Mouse (Mus musculus): ENCODE measurements around the gene Ctnnbip1. TPM values are rescaled to one million over a fixed set of nuclear protein-coding genes. Genes with fewer than 3 reads are reported as not detected.

The Ctnnbip1 gene
- 57.5 and 59.7 TPM in 2 replicates for polyA plus RNA-seq (2015; fragmentation: Nextera tagmentation; extraction: Ambion mirVana)

- no peaks in the 10 kb centered on the region for H3K9me3 ChIP-seq (ENCODE audit: control insufficient read depth, low read length)
- peak within 1 kb of the TSS; percentile 80 for H3K4me3 ChIP-seq (ENCODE audit: low read length)
- WGBS = 0% methylated on average over 39 of the region's 46 CpGs
- H3K27me3 ChIP-seq (ENCODE audit: control insufficient read depth, insufficient read depth, low read depth, low read length) = no peaks in the 10 kb centered on the region
- peak within 1 kb of the TSS; percentile 30; the same call in 1 of the 2 replicates for H3K27ac ChIP-seq (ENCODE audit: low read length)
- H3K4me1 ChIP-seq (replicated peaks; ENCODE audit: control insufficient read depth, insufficient read depth, low read length) = peaks cover 7% of the 10 kb centered on the region
- H3K9ac ChIP-seq (ENCODE audit: low read length) = peak within 1 kb of the TSS; percentile 86
- ATAC-seq (ENCODE audit: low read depth) = peak; percentile 99
- no peaks in the 10 kb centered on the region for H3K36me3 ChIP-seq (ENCODE audit: control insufficient read depth, insufficient read depth, low read length)
- peak within 1 kb of the TSS; percentile 90 for H3K4me2 ChIP-seq (ENCODE audit: low read depth, low read length)
Observed at GRCm38 (mm10) chr4:149517868-149518340, at the start of gene Ctnnbip1. Gene Ctnnbip1 (plus strand): TSS chr4:149518236.

- H3K4me1 ChIP-seq (replicated peaks; ENCODE audit: control insufficient read depth, insufficient read depth, low read length) = no peaks in the 10 kb centered on the region
- H3K36me3 ChIP-seq (ENCODE audit: control insufficient read depth, insufficient read depth, low read length) = no peaks in the 10 kb centered on the region
- no peak overlapping the region for H3K27ac ChIP-seq (ENCODE audit: low read length)
- no peak for ATAC-seq (ENCODE audit: low read depth)
- no peaks in the 10 kb centered on the region for H3K27me3 ChIP-seq (ENCODE audit: control insufficient read depth, insufficient read depth, low read depth, low read length)
- H3K4me3 ChIP-seq (ENCODE audit: low read length) = no peak overlapping the region
- no peak overlapping the region for H3K9ac ChIP-seq (ENCODE audit: low read length)
- 89% methylated on average over 3 of the region's 3 CpGs for WGBS
- no peak overlapping the region for H3K4me2 ChIP-seq (ENCODE audit: low read depth, low read length)
- no peaks in the 10 kb centered on the region for H3K9me3 ChIP-seq (ENCODE audit: control insufficient read depth, low read length)
Observed at GRCm38 (mm10) chr4:149469557-149469956, 48.5 kb upstream of the Ctnnbip1 start.

GRCm38 (mm10) chr4:149475096-149475495 is 42.9 kb upstream of the Ctnnbip1 start:
- no peak overlapping the region for H3K4me3 ChIP-seq (ENCODE audit: low read length)
- no peak for ATAC-seq (ENCODE audit: low read depth)
- no peak overlapping the region for H3K27ac ChIP-seq (ENCODE audit: low read length)
- H3K9me3 ChIP-seq (ENCODE audit: control insufficient read depth, low read length) = no peaks in the 10 kb centered on the region
- no peaks in the 10 kb centered on the region for H3K36me3 ChIP-seq (ENCODE audit: control insufficient read depth, insufficient read depth, low read length)
- no peaks in the 10 kb centered on the region for H3K4me1 ChIP-seq (replicated peaks; ENCODE audit: control insufficient read depth, insufficient read depth, low read length)
- WGBS = 51% methylated on average over 7 of the region's 7 CpGs
- no peak overlapping the region for H3K4me2 ChIP-seq (ENCODE audit: low read depth, low read length)
- H3K27me3 ChIP-seq (ENCODE audit: control insufficient read depth, insufficient read depth, low read depth, low read length) = no peaks in the 10 kb centered on the region
- no peak overlapping the region for H3K9ac ChIP-seq (ENCODE audit: low read length)

GRCm38 (mm10) chr4:149477078-149477477 is 41.0 kb upstream of the Ctnnbip1 start, which contains the start of gene Tmem274:
Gene Tmem274 (plus strand): TSS chr4:149477378.
- WGBS = 83% methylated on average over 11 of the region's 11 CpGs

GRCm38 (mm10) chr4:149484566-149484965 is 33.5 kb upstream of the Ctnnbip1 start:
- peak overlapping the region; percentile 81 for H3K4me3 ChIP-seq (ENCODE audit: low read length)
- H3K36me3 ChIP-seq (ENCODE audit: control insufficient read depth, insufficient read depth, low read length) = peaks cover 5% of the 10 kb centered on the region; the same call in 1 of the 2 replicates
- H3K27me3 ChIP-seq (ENCODE audit: control insufficient read depth, insufficient read depth, low read depth, low read length) = no peaks in the 10 kb centered on the region
- H3K4me1 ChIP-seq (replicated peaks; ENCODE audit: control insufficient read depth, insufficient read depth, low read length) = peaks cover 11% of the 10 kb centered on the region
- H3K9me3 ChIP-seq (ENCODE audit: control insufficient read depth, low read length) = no peaks in the 10 kb centered on the region
- WGBS = 43% methylated on average over 3 of the region's 3 CpGs
- ATAC-seq (ENCODE audit: low read depth) = peak; percentile 12; the same call in 1 of the 2 replicates
- H3K9ac ChIP-seq (ENCODE audit: low read length) = peak overlapping the region; percentile 82
- peak overlapping the region; percentile 92 for H3K4me2 ChIP-seq (ENCODE audit: low read depth, low read length)
- H3K27ac ChIP-seq (ENCODE audit: low read length) = peak overlapping the region; percentile 60; the same call in 1 of the 2 replicates

More at GRCm38 (mm10) chr4:149477078-149477477, 41.0 kb upstream of the Ctnnbip1 start, which contains the start of gene Tmem274:
- H3K27ac ChIP-seq (ENCODE audit: low read length) = no peak within 1 kb of the TSS
- H3K4me2 ChIP-seq (ENCODE audit: low read depth, low read length) = no peak within 1 kb of the TSS
- no peaks in the 10 kb centered on the region for H3K36me3 ChIP-seq (ENCODE audit: control insufficient read depth, insufficient read depth, low read length)
- no peaks in the 10 kb centered on the region for H3K9me3 ChIP-seq (ENCODE audit: control insufficient read depth, low read length)
- H3K4me1 ChIP-seq (replicated peaks; ENCODE audit: control insufficient read depth, insufficient read depth, low read length) = no peaks in the 10 kb centered on the region
- no peak within 1 kb of the TSS for H3K4me3 ChIP-seq (ENCODE audit: low read length)
- H3K27me3 ChIP-seq (ENCODE audit: control insufficient read depth, insufficient read depth, low read depth, low read length) = no peaks in the 10 kb centered on the region
- no peak for ATAC-seq (ENCODE audit: low read depth)
- H3K9ac ChIP-seq (ENCODE audit: low read length) = no peak within 1 kb of the TSS

GRCm38 (mm10) chr4:149485053-149485824 is 32.8 kb upstream of the Ctnnbip1 start, which contains the start of the genes Nmnat1 and Lzic:
Gene Nmnat1 (minus strand): TSS chr4:149485202.
Gene Lzic (plus strand): TSS chr4:149485229.
- Histone ChIP-seq H3K4me3 (ENCODE audit: low read length) (peak within 1 kb of the TSS; percentile 81), H3K36me3 (ENCODE audit: control insufficient read depth, insufficient read depth, low read length) (peaks cover 10% of the 10 kb centered on the region; the same call in 1 of the 2 replicates), H3K9me3 (ENCODE audit: control insufficient read depth, low read length) (no peaks in the 10 kb centered on the region), H3K27me3 (ENCODE audit: control insufficient read depth, insufficient read depth, low read depth, low read length) (no peaks in the 10 kb centered on the region), H3K4me2 (ENCODE audit: low read depth, low read length) (peak within 1 kb of the TSS; percentile 92), H3K9ac (ENCODE audit: low read length) (peak within 1 kb of the TSS; percentile 82), H3K27ac (ENCODE audit: low read length) (peak within 1 kb of the TSS; percentile 79), H3K4me1 (replicated peaks; ENCODE audit: control insufficient read depth, insufficient read depth, low read length) (peaks cover 11% of the 10 kb centered on the region)
- WGBS = under 1% methylated on average over 54 of the region's 60 CpGs
- ATAC-seq (ENCODE audit: low read depth) = peak; percentile 99

- no peaks in the 10 kb centered on the region for H3K27me3 ChIP-seq (ENCODE audit: control insufficient read depth, insufficient read depth, low read depth, low read length)
- WGBS = under 1% methylated on average over 10 of the region's 10 CpGs
- H3K4me1 ChIP-seq (replicated peaks; ENCODE audit: control insufficient read depth, insufficient read depth, low read length) = peaks cover 11% of the 10 kb centered on the region
- H3K9ac ChIP-seq (ENCODE audit: low read length) = peak overlapping the region; percentile 82
- ATAC-seq (ENCODE audit: low read depth) = peak; percentile 23; the same call in 1 of the 2 replicates
- no peaks in the 10 kb centered on the region for H3K9me3 ChIP-seq (ENCODE audit: control insufficient read depth, low read length)
- H3K4me3 ChIP-seq (ENCODE audit: low read length) = peak overlapping the region; percentile 81
- H3K4me2 ChIP-seq (ENCODE audit: low read depth, low read length) = peak overlapping the region; percentile 92
- peak overlapping the region; percentile 79 for H3K27ac ChIP-seq (ENCODE audit: low read length)
- peaks cover 13% of the 10 kb centered on the region; the same call in 1 of the 2 replicates for H3K36me3 ChIP-seq (ENCODE audit: control insufficient read depth, insufficient read depth, low read length)
Observed at GRCm38 (mm10) chr4:149485825-149486206, 32.2 kb upstream of the Ctnnbip1 start.

- Histone ChIP-seq H3K9ac (ENCODE audit: low read length) (no peak overlapping the region), H3K9me3 (ENCODE audit: control insufficient read depth, low read length) (no peaks in the 10 kb centered on the region), H3K4me3 (ENCODE audit: low read length) (no peak overlapping the region), H3K27ac (ENCODE audit: low read length) (no peak overlapping the region), H3K4me1 (replicated peaks; ENCODE audit: control insufficient read depth, insufficient read depth, low read length) (peaks cover 11% of the 10 kb centered on the region), H3K27me3 (ENCODE audit: control insufficient read depth, insufficient read depth, low read depth, low read length) (no peaks in the 10 kb centered on the region), H3K36me3 (ENCODE audit: control insufficient read depth, insufficient read depth, low read length) (peaks cover 22% of the 10 kb centered on the region), H3K4me2 (ENCODE audit: low read depth, low read length) (no peak overlapping the region)
- 91% methylated on average over 12 of the region's 12 CpGs for WGBS
- ATAC-seq (ENCODE audit: low read depth) = no peak
Observed at GRCm38 (mm10) chr4:149487729-149488128, 30.3 kb upstream of the Ctnnbip1 start.
